Mouse (Mus musculus): ENCODE data around the gene Slc6a6.

DNA sequence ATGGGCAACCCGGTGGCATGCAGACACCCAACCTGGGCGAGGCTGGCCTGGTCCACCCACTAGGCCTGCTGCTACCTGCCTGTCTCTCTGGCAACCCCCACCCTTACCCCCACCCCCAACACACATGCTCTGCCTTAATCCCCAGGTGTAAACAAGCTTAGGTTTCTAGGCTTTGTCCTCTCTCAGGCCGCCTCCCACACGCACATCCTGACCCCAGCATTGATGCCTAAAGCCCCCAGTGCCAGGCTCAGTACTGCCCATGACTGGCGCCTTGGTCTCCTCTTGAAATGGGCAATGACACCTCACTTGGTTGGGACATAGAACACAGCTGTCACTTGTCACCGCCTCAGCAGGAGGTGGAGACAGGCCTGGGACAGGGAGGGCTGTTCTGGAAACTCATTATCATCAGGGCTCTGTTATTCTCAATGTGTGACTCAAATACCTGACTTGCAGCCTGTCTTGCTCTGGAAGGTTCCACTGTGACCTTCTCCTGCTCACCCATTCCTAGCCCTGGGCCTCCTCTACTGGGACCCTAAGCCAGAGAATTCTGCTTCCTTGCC, 27.9 kb upstream of the Slc6a6 start:
- TF ChIP-seq POLR2AphosphoS5 (IDR thresholded peaks at IDR 0.05; ENCODE audit: insufficient replicate concordance, low read depth, low read length) (no peak), CTCF (IDR thresholded peaks at IDR 0.05; ENCODE audit: low read depth, low read length) (no peak)
